Mouse (Mus musculus): ENCODE measurements around the gene Aff3. TPM values are rescaled to one million over a fixed set of nuclear protein-coding genes. Genes with fewer than 3 reads are reported as not detected.

Aff3 gene
- total RNA-seq, 2 experiments from 2014 or later: 94.2 to 102 TPM

DNA sequence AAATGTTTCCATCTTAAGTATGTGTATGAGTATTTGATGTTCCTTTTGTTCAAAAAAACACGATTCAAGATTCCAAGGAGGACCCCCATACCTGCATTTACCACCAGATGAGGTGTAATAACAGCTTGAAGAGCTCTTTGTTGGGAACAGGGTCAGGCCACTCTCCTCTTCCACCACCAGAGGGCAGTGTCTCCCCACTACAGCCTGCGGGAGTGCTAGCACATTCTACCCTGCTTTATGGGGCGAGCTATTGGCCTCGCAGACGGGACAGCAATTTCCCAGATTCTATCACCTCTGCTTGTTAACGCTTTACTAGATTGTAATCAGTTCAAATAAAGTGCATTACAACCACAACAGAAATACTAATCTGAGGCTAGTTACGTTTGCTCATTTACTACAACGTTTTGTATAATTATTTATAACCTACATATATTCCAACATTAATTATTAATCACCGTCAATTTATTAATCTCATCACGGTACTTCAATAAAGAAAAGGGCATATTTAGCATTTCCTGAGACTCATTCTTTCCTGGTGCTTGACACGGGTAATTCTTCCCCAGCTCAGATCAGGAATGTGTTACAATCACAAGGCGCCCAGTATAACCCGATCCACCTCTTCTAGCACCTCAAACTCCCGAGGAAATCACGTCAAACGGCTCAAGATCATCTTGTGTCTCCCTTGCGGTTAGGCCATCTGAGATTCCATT lies 479.1 kb downstream of the Aff3 start:
- DNase-seq (ENCODE audit: low spot score in 2 of 2): peak; percentile 79 to 85
- intact Hi-C loops (cut with DNase I): loop anchor here (2.0 to 10.0 kb wide), 4 partner anchors 209 to 601 kb away; no protein-coding TSS in a partner anchor

DNA sequence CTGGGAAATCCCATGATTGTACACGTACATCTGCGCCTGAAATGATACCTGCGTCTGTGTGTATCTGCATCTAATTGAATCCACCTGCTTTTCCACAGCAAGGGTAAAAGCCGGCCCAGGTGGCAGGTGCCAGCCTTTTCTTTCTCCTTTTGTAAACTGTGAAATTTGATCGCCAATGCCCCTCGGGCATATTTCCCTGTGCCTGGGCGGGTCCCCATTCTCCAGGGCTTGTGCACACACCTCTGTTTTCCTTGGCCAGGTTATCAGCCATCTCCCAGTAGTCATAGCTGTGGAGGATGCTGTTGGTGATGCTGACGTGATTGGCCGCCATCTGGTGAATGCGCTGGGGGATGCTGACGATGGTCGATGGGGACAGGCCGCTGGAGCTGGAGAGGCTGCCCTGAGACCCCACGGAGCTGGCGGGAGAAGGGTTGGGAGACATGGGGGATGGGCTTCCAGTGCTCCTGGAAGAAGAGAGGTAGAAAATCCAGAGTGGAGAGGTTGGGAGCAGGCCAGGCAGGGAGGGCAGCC lies 483.7 kb downstream of the Aff3 start:
- no peak for DNase-seq (ENCODE audit: low spot score in 2 of 2)
- intact Hi-C loops (cut with DNase I): loop anchor here (10.0 kb wide), 3 partner anchors 214 to 444 kb away; no protein-coding TSS in a partner anchor

DNA sequence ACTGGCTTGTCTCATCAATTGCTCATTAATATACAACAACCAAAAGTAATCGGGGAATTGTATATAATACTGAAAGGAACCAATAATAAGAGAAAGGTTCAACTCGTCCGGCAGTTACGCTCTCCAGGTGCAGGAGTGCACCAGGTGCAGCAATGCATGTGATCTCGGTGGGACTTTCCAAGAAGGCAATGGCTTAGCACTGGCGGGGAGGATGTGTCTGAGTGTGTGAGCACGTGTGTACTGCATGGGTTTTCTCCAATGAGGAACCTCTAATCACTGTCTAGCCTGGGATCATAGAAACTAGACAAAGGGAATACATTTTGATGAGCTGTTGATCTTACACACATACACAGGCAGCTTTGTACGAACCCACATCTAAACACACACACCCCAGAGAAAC lies 485.8 kb downstream of the Aff3 start:
- DNase-seq (ENCODE audit: low spot score in 2 of 2): no peak
- intact Hi-C loops (cut with DNase I): no loop called here

DNA sequence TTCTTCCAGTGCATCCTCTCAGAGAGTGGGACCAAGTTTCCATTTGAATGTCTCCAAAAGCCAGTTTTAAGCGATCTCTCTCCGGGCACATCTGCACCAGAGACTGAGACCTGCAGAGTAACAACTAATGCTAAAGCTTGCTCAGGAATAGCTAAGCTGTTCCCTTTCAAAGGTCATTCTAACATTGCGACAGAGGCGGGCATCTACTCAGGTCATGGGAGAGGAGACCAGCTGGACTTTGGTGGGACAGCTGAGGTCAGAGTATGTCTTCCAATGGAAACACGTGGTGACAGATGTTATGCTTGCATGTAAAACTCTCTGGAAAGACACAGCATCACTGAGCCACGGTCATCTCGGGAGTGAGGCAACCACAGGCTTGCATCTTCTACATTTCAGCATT lies 488.7 kb downstream of the Aff3 start:
- intact Hi-C loops (cut with DNase I): no loop called here
- no peak for DNase-seq (ENCODE audit: low spot score in 2 of 2)

DNA sequence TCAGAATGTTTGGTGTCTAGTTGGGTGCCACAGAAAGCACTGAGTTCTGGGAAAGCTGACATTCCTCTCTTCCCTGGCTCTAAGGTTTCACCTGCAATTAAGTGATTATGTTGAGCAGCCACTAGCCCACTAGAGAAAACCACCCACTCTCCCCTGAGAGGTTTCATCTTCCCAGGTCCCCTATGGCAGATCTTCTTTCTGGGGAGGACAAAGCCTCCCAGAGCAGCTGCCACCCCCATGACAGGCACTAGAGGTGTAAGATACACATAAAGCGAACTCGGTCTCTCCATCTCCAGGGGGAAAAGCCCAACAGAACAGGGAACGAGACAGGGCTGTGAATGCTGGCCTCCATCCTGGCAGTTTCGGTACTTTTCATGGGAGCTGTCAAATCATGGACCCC lies 492.9 kb downstream of the Aff3 start:
- no peak for DNase-seq (ENCODE audit: low spot score in 2 of 2)
- intact Hi-C loops (cut with DNase I): no loop called here

DNA sequence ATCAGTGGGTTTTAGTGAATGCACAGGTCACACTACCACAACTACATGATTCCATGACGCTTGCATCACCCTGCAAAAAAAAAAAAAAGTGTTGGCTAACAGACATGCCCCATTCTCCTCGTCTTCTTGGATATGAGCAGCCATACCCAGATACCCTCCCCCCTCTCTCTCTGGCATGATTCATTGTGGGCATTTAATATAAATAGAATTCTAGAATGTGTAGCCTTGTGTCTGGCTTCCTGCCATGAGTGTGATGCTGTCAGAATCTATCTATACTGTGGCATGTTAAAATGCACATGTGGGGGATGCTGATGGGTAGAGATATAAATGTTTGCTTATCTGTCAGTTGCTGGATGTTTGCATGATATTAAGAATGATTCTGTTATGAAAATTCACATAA lies 499.1 kb downstream of the Aff3 start:
- intact Hi-C loops (cut with DNase I): no loop called here
- peak; percentile 27 to 51 for DNase-seq (ENCODE audit: low spot score in 2 of 2)

DNA sequence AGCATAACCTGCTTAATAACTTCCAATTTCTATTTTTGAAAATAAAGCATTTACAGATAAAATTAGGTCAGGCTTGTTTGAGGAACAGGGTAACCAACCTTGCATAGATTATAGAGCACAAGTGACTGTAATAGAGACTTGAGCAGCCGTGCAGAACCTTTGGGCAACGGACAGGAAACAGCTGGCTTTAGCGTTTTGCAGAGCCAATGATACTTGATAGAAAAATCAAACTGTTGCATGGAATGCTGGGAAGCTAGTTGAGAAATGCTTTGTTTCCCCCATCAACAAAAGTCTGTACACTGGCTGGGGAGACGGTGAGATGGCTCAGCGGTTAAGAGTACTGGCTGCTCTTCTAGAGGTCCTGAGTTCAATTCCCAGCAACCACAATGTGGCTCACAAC lies 514.7 kb downstream of the Aff3 start:
- intact Hi-C loops (cut with DNase I): no loop called here
- no peak for DNase-seq (ENCODE audit: low spot score in 2 of 2)

DNA sequence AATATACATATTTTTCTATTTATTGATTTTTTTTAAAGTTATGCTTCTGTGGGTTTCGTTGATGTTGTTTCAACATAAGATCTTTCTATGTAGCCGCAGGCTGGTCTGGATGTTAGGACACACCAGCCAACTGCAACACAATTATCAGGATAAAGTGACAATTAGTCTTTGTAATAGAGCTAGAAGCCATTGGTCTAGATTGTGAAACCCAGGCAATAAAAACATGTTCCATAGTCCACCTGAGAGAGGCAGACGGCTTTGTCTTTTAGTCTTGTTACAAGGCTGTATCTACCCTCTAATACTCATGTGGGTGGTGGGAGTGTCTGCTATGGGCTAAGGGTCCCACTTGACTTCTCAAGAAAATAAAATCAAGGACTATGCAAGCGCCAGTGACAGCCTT lies 518.7 kb downstream of the Aff3 start:
- no peak for DNase-seq (ENCODE audit: low spot score in 2 of 2)
- intact Hi-C loops (cut with DNase I): no loop called here

DNA sequence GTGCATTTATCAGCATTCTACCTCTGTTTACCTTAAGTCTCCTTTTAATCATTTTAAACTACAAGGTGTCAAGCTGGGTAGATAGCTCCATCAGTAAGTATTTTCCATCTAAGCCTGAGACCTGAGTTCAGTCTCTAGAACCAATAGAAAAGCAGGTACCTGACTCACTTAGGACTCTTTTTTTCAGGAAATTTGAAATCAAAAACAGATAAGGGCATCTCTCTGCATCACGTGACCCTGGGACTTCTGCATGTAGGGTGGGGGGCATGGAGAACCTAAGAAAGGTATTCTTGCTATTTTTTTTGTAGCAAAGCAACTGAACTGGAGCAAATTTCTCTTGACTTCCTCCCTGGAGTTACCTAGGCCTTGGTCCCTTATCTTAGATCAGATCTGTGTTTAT lies 523.4 kb downstream of the Aff3 start:
- intact Hi-C loops (cut with DNase I): loop anchor here (5.0 kb wide), 1 partner anchor 204 kb away; no protein-coding TSS in a partner anchor
- no peak for DNase-seq (ENCODE audit: low spot score in 2 of 2)

DNA sequence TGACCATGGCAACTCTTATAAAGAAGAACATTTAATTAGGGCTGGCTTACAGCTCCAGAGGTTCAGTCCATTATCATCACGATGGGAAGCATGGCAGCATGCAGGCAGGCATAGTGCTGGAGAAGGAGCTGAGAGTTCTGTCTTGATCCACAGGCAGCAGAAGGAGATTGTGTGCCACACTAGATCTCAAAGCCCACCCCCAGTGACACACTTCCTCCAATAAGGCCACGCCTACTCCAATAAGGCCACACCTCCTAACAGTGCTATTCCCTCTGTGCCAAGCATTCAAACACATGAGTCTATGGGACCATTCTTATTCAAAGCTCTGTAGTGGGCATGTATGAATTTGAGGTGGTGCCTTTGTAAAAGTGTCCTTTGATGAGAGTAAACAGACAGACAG lies 523.8 kb downstream of the Aff3 start:
- intact Hi-C loops (cut with DNase I): loop anchor here (5.0 kb wide), 1 partner anchor 204 kb away; no protein-coding TSS in a partner anchor
- no peak for DNase-seq (ENCODE audit: low spot score in 2 of 2)

DNA sequence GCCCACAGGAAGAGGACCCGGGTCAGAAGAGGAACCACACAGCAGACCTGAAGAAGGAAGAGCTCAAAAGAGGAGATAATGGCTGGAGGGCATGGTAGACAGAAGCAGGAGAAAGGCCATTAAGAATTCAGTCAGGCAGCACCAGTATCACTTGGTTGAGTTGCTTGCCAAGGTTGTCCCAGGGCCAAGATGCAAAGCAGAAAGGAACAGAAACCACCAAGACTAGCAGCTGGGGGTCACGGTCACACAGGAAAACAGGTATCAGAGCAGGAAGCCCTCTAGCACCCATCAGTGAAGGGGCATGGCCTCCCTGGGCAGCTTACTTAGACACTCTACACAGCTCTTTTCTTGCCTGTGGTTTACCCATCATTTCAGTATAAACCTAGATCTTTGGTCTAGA lies 525.4 kb downstream of the Aff3 start:
- intact Hi-C loops (cut with DNase I): no loop called here
- no peak for DNase-seq (ENCODE audit: low spot score in 2 of 2)

DNA sequence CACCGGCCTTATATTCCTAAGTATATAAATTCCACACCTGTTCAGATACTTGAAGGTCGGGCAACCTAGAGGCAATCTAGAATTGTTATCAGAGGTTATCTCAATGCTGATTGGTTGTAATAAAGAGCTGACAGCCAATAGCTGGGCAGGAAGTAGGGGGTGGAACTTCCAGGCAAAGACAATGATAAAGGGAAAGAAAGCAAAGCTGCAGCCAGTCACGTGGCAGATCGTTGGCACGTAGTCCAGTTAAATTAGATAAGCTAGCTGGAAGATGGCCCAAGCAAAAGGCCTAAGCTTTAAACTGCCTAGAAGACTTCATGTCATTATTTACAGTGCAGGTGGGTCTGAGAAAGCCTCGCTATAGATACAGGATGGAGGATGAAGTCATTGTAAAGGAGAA lies 531.8 kb downstream of the Aff3 start:
- intact Hi-C loops (cut with DNase I): no loop called here
- DNase-seq (ENCODE audit: low spot score in 2 of 2): no peak

DNA sequence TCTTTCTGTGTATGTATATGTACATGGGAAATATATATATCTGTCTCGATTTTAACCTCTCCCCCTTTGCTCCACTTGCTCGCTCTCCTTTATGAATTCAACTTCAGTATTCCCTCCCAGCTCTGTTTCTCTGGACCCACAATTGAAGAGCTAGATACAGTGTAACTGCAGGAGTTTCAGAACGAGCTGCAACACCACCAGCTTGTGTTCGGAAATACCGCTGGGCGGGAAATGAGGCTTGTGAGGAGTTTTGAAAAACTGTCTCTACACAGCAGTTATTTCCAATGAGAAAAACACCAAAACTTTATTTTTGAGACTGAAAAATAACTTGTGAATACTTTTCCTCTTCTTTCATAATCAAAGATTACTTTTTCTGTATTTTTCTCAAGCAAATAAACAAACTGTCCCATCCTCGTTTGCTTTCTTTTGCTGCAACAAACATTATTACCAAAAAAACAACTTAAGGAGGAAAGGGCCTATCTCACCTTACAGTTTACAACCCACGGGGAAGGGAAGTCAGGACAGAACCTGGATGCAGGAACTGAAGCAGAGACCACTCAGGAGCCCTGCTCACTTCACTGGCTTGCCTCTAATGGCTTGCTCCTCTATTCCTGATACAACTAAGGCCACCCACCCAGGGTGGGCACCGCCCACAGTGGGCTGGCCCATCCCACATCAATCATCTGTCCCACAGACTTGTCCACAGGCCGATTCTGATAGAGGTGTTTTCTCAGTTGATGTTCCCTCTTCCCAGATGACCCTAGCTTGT lies 533.9 kb downstream of the Aff3 start:
- intact Hi-C loops (cut with DNase I): no loop called here

DNA sequence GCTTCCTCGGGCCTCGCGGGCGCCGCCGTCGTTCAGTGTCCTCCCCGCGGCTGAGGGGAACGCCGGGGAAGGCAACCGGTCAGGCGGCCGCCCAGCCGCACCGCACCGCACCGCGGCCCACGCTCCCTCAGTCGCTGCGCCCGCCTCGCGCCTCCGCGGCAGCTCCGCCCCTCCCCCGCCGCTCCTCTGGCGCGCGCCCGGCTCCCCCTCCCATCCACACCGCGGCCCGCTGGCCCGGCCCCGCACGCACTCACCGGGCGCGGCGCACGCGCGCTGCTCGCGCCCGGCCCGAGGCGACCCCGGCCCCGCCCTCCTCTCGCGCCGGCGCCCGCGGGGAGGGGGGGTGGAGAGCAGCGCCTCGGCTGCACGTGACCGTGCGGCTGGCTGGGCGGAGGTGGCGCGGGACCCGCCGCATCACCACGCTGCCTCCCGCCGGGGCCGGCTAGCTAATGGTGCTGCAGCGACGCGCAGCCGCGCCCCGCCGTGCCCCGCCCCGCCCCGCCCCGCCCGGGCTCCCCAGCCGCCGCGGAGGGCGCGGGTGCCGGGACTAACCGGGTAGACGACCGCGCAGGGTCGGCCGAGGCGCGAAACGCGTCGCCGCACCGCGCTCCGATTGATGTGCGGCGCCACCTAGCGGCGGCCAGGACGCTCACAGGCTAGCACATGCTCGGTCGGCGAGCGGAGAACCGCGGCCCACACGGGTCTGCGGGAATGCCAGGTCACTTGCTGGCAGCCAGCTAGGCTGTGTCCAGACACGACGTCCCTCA lies 535.1 kb downstream of the Aff3 start, which contains the start of gene Rev1:
Gene Rev1 (minus strand): TSS at position 301 of the 767 bp plus-strand sequence.
- intact Hi-C loops (cut with DNase I): loop anchor here (1.0 to 2.0 kb wide), 2 partner anchors 131 to 497 kb away; partner anchors contain the start of gene Eif5b
- DNase-seq (ENCODE audit: low spot score in 2 of 2): peak; percentile 96 to 97

More for the DNA sequence above, 533.9 kb downstream of the Aff3 start:
- DNase-seq (ENCODE audit: low spot score in 2 of 2): no peak

DNA sequence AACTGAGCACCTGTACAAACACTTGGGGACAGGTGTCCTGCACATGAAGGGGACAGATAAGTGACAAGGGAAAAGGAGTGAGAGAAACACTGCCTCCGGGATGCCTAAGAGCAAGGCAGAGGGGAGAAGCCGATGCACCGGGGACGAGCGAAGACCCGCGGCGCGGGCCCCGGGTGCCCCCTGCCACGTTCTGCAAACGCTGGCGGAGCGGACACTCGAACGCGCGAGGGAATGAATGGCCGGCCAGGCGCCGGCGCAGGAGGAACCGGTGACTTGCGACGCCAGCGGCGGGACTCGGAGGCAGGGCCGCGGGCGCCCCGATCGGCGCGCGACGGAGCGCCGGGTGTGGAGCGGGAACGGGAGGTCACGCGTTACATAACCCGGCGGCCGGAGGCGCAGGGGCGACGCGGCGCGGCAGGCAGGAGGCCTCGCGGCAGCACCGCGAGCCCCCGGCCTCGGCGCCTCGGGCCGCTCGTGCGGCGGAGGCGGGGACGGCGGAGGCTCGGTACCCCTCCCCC lies 535.8 kb downstream of the Aff3 start:
- intact Hi-C loops (cut with DNase I): loop anchor here (1.0 to 2.0 kb wide), 2 partner anchors 131 to 498 kb away; partner anchors contain the start of gene Eif5b
- DNase-seq (ENCODE audit: low spot score in 2 of 2): peak; percentile 26 to 61

Other genes starting within 250 kb of the Aff3 start
- gene Lonrf2, start 171.8 kb upstream of the Aff3 start, total RNA-seq (2021): 100 to 1,000 TPM; 120 to 121 TPM
- 10 to 100 TPM; 62.0 to 67.5 TPM for gene Chst10, start 233.2 kb upstream of the Aff3 start, total RNA-seq (2021)